8 mouse cellular contexts compared by ENCODE assay signal in genomic region chr7:144449637-144450570, GRCm38 (mm10). TPM values are rescaled to one million over a fixed set of nuclear protein-coding genes. Genes with fewer than 3 reads are reported as not detected.
DNase-seq lines count a peak whose midpoint lies in the region; ATAC-seq and TF ChIP-seq lines count a peak whose summit lies in the region.

No protein-coding gene starts in this region.

- H3K9me3 ChIP-seq in heart, embryonic 10.5 days: no peaks in the 10 kb centered on the region
- no peaks in the 10 kb centered on the region for H3K9me3 ChIP-seq in hindbrain, postnatal 0 days (ENCODE audit: low read length)

- no peak overlapping the region for H3K4me3 ChIP-seq in heart, embryonic 10.5 days
- no peak overlapping the region for H3K4me3 ChIP-seq in hindbrain, postnatal 0 days (ENCODE audit: low read length)

- no peaks in the 10 kb centered on the region for H3K27me3 ChIP-seq in heart, embryonic 10.5 days (ENCODE audit: insufficient read depth, poor library complexity, severe bottlenecking)
- H3K27me3 ChIP-seq in hindbrain, postnatal 0 days (ENCODE audit: insufficient read depth, low read length): no peaks in the 10 kb centered on the region

- 94% methylated on average over 13 of the region's 13 CpGs for WGBS in heart, embryonic 10.5 days
- WGBS in hindbrain, postnatal 0 days: 49% methylated on average over 13 of the region's 13 CpGs

- TF ChIP-seq CTCF in hindbrain, postnatal 0 days (IDR thresholded peaks at IDR 0.05; ENCODE audit: low read depth): no peak

- intact Hi-C loops in left cerebral cortex, postnatal 36 days (cut with DNase I): no loop called here

- DNase-seq in heart, adult 11 months: peak; percentile 98
- no peak for DNase-seq in heart, embryonic 10.5 days (ENCODE audit: low spot score)
- peak; percentile 94 to 95 for DNase-seq in adrenal gland, postnatal 4 days (ENCODE audit: low spot score in 2 of 2)
- DNase-seq in frontal cortex, postnatal 25 days (ENCODE audit: low spot score in 2 of 2): peak; percentile 58 to 72
- DNase-seq in hindbrain, postnatal 0 days (ENCODE audit: low spot score): peak; percentile 92
- DNase-seq in left cerebral cortex, postnatal 36 days (ENCODE audit: low spot score in 2 of 2): peak; percentile 62 to 64
- peak; percentile 92 for DNase-seq in right cerebral cortex, postnatal 10 days (ENCODE audit: low spot score in 2 of 2)

- H3K4me1 ChIP-seq in heart, embryonic 10.5 days: no peaks in the 10 kb centered on the region
- H3K4me1 ChIP-seq in hindbrain, postnatal 0 days (ENCODE audit: insufficient read depth, low read length): 0 out of 2 replicates have a peak, but pooled peaks cover 3% of the 10 kb centered on the region

- peaks cover 98% of the 10 kb centered on the region for H3K36me3 ChIP-seq in heart, embryonic 10.5 days
- peaks cover 62% of the 10 kb centered on the region for H3K36me3 ChIP-seq in hindbrain, postnatal 0 days (ENCODE audit: insufficient read depth, low read length)

- no peak overlapping the region for H3K27ac ChIP-seq in heart, embryonic 10.5 days
- H3K27ac ChIP-seq in hindbrain, postnatal 0 days: peak overlapping the region; percentile 45; the same call in 1 of the 2 replicates

- H3K9ac ChIP-seq in hindbrain, postnatal 0 days (replicated peaks; ENCODE audit: low read length): no peak overlapping the region

- H3K4me2 ChIP-seq in hindbrain, postnatal 0 days (ENCODE audit: low read depth, low read length): no peak overlapping the region

- peak; percentile 86 for ATAC-seq in hindbrain, postnatal 0 days
- ATAC-seq in inflammation-experienced regulatory T-cells, adult 6 months: no peak

RNA-seq across cellular contexts. Expression of gene Cttn, which starts 20.9 kb away (rescaled TPM):
- 168 and 174 TPM in 2 replicates for polyA plus RNA-seq in heart, embryonic 10.5 days (2016; fragmentation: Nextera tagmentation; extraction: Ambion mirVana)
- total RNA-seq in adrenal gland, postnatal 4 days (2021): 100 to 1,000 TPM; 189 to 193 TPM
- 120 TPM in 2 replicates for total RNA-seq in hindbrain, postnatal 0 days (2014; rRNA removed)
- polyA plus RNA-seq in hindbrain, postnatal 0 days (2015; fragmentation: Nextera tagmentation; extraction: Ambion mirVana): 154 and 157 TPM in 2 replicates
- 100 to 1,000 TPM; 111 to 112 TPM for total RNA-seq in left cerebral cortex, postnatal 36 days (2021)
- polyA plus RNA-seq in inflammation-experienced regulatory T-cells, adult 6 months (2017; shearing (Covaris generic)): 1 to 10 TPM; 2.3 to 5.5 (median 4.5) TPM
